Mouse (Mus musculus) CH12.LX (cell line): ENCODE measurements around the gene Anxa11. TPM values are rescaled to one million over a fixed set of nuclear protein-coding genes. Genes with fewer than 3 reads are reported as not detected.

Source experiments
- DNase-seq: peaks from one replicate; pipeline ENCODE4 v3.0.0-alpha.2; 2013; ENCODE audit errors: extremely low read depth
- H3K27ac ChIP-seq: 2 replicates; pipeline ENCODE4 v1.5.1; 2012; ENCODE audit warnings: low read depth, mild to moderate bottlenecking, control low read depth, moderate library complexity; ENCODE audit not compliant: insufficient read depth
- H3K27me3 ChIP-seq: replicated peaks from 2 replicates; pipeline ENCODE3; 2012; ENCODE audit warnings: inconsistent platforms
- H3K36me3 ChIP-seq, 2 experiments: replicated peaks in 1 of 2; 2 replicates each; pipeline versions ENCODE3 to v1.6.1; 2012; ENCODE audit warnings: inconsistent platforms in 1 of 2, low read length in 1 of 2, mild to moderate bottlenecking in 1 of 2, mixed read lengths in 1 of 2, moderate library complexity in 1 of 2; ENCODE audit not compliant: control insufficient read depth in 1 of 2, insufficient read depth in 1 of 2
- H3K4me1 ChIP-seq, 2 experiments: 2 replicates each; pipeline ENCODE4 v1.6.1; 2012; ENCODE audit warnings: inconsistent platforms in 1 of 2, moderate library complexity in 1 of 2; ENCODE audit not compliant: insufficient read depth in 2 of 2, control insufficient read depth in 1 of 2
- H3K4me2 ChIP-seq: 2 replicates; pipeline ENCODE4 v1.6.1; 2012; ENCODE audit warnings: low read depth, mild to moderate bottlenecking, control low read depth; ENCODE audit not compliant: poor library complexity, insufficient read depth, severe bottlenecking
- H3K4me3 ChIP-seq, 3 experiments: fragments of 150-350 bp in 1 of 3; sonication (generic) in 1 of 3; replicated peaks in 1 of 3; 2 replicates each; pipeline versions ENCODE3 to v1.5.1; 2011 to 2012; ENCODE audit warnings: low read depth in 2 of 3, low read length in 2 of 3, mild to moderate bottlenecking in 2 of 3, moderate library complexity in 2 of 3, control low read depth in 1 of 3, improper control_type of control experiment in 1 of 3, inconsistent platforms in 1 of 3, mixed read lengths in 1 of 3; ENCODE audit not compliant: poor library complexity in 1 of 3
- H3K79me2 ChIP-seq: replicated peaks from 2 replicates; pipeline ENCODE4 v1.6.1; 2012; ENCODE audit warnings: mild to moderate bottlenecking, moderate library complexity; ENCODE audit not compliant: control insufficient read depth, poor library complexity, insufficient read depth, severe bottlenecking; ENCODE audit errors: extremely low read depth
- H3K9ac ChIP-seq: 2 replicates; pipeline ENCODE4 v1.6.1; 2012; ENCODE audit warnings: low read depth, mild to moderate bottlenecking, control low read depth, moderate library complexity; ENCODE audit not compliant: insufficient read depth
- H3K9me3 ChIP-seq: replicated peaks from 2 replicates; pipeline ENCODE3; 2012; ENCODE audit warnings: low read length, inconsistent platforms, mixed read lengths
- BHLHE40 ChIP-seq: IDR thresholded peaks from 2 replicates; pipeline ENCODE4 v1.6.1; 2011; ENCODE audit warnings: mild to moderate bottlenecking, low read depth, low read length, improper control_type of control experiment
- CHD2 ChIP-seq: IDR thresholded peaks from 2 replicates; pipeline ENCODE4 v1.6.1; 2011; ENCODE audit warnings: low read length, improper control_type of control experiment
- CTCF ChIP-seq, 2 experiments: IDR thresholded peaks in 1 of 2; conservative IDR thresholded peaks in 1 of 2; 2 replicates each; pipeline ENCODE4 v1.5.1; 2011 to 2012; ENCODE audit warnings: low read depth in 2 of 2, low read length in 2 of 2, improper control_type of control experiment in 1 of 2, inconsistent platforms in 1 of 2, mild to moderate bottlenecking in 1 of 2, moderate library complexity in 1 of 2
- E2F4 ChIP-seq: IDR thresholded peaks from 2 replicates; pipeline ENCODE4 v1.6.1; 2011; ENCODE audit warnings: low read depth, low read length, improper control_type of control experiment; ENCODE audit not compliant: insufficient replicate concordance
- ELF1 ChIP-seq: IDR thresholded peaks from 2 replicates; pipeline ENCODE4 v1.6.1; 2014; ENCODE audit warnings: low read depth, mild to moderate bottlenecking, inconsistent platforms, low read length, improper control_type of control experiment
- ETS1 ChIP-seq: conservative IDR thresholded peaks from 2 replicates; pipeline ENCODE4 v1.6.1; 2012; ENCODE audit warnings: low read depth, mild to moderate bottlenecking, inconsistent platforms, low read length, improper control_type of control experiment, moderate library complexity
- GABPA ChIP-seq: IDR thresholded peaks from 2 replicates; pipeline ENCODE4 v1.6.1; 2012; ENCODE audit warnings: low read depth, low read length, improper control_type of control experiment, inconsistent platforms; ENCODE audit not compliant: insufficient replicate concordance
- HCFC1 ChIP-seq: IDR thresholded peaks from 2 replicates; pipeline ENCODE4 v1.6.1; 2012; ENCODE audit warnings: low read depth, mild to moderate bottlenecking, inconsistent platforms, low read length, improper control_type of control experiment
- IRF4 ChIP-seq: IDR thresholded peaks from 2 replicates; pipeline ENCODE4 v1.6.1; 2014; ENCODE audit warnings: low read depth, mild to moderate bottlenecking, inconsistent platforms, low read length, improper control_type of control experiment
- KAT2A ChIP-seq: IDR thresholded peaks from 2 replicates; pipeline ENCODE4 v1.6.1; 2012; ENCODE audit warnings: low read length, improper control_type of control experiment, inconsistent platforms; ENCODE audit not compliant: insufficient replicate concordance
- MAFK ChIP-seq: IDR thresholded peaks from 2 replicates; pipeline ENCODE4 v1.6.1; 2011; ENCODE audit warnings: low read length, improper control_type of control experiment; ENCODE audit not compliant: insufficient replicate concordance
- MAX ChIP-seq: IDR thresholded peaks from 2 replicates; pipeline ENCODE4 v1.6.1; 2011; ENCODE audit warnings: low read length, improper control_type of control experiment
- MEF2A ChIP-seq: IDR thresholded peaks from 2 replicates; pipeline ENCODE4 v1.6.1; 2014; ENCODE audit warnings: low read depth, mild to moderate bottlenecking, inconsistent platforms, low read length, improper control_type of control experiment, borderline replicate concordance
- MXI1 ChIP-seq: IDR thresholded peaks from 2 replicates; pipeline ENCODE4 v1.6.1; 2011; ENCODE audit warnings: mild to moderate bottlenecking, low read depth, low read length, improper control_type of control experiment
- MYC ChIP-seq: IDR thresholded peaks from 2 replicates; pipeline ENCODE4 v1.6.1; 2011; ENCODE audit warnings: low read depth, mild to moderate bottlenecking, improper control_type of control experiment, low read length
- NELFE ChIP-seq: IDR thresholded peaks from 2 replicates; pipeline ENCODE4 v1.6.1; 2011; ENCODE audit warnings: low read depth, low read length, improper control_type of control experiment
- NRF1 ChIP-seq: IDR thresholded peaks from 2 replicates; pipeline ENCODE4 v1.6.1; 2014; ENCODE audit warnings: low read depth, mild to moderate bottlenecking, inconsistent platforms, low read length, improper control_type of control experiment, moderate library complexity
- RCOR1 ChIP-seq: conservative IDR thresholded peaks from 2 replicates; pipeline ENCODE4 v1.6.1; 2012; ENCODE audit warnings: low read depth, mild to moderate bottlenecking, inconsistent platforms, low read length, improper control_type of control experiment
- SIN3A ChIP-seq: IDR thresholded peaks from 2 replicates; pipeline ENCODE4 v1.6.1; 2012; ENCODE audit warnings: low read length, improper control_type of control experiment, inconsistent platforms
- SMC3 ChIP-seq: IDR thresholded peaks from 2 replicates; pipeline ENCODE4 v1.6.1; 2011; ENCODE audit warnings: low read depth, low read length, improper control_type of control experiment
- TBP ChIP-seq: conservative IDR thresholded peaks from 2 replicates; pipeline ENCODE4 v1.6.1; 2011; ENCODE audit warnings: low read depth, low read length, improper control_type of control experiment
- USF1 ChIP-seq: IDR thresholded peaks from 2 replicates; pipeline ENCODE4 v1.6.1; 2014; ENCODE audit warnings: low read depth, mild to moderate bottlenecking, inconsistent platforms, low read length, improper control_type of control experiment
- USF2 ChIP-seq: conservative IDR thresholded peaks from 2 replicates; pipeline ENCODE4 v1.6.1; 2011; ENCODE audit warnings: low read depth, low read length, improper control_type of control experiment
- ZC3H11A ChIP-seq: IDR thresholded peaks from 2 replicates; pipeline ENCODE4 v1.6.1; 2012; ENCODE audit warnings: low read depth, mild to moderate bottlenecking, inconsistent platforms, low read length, improper control_type of control experiment
- ZKSCAN1 ChIP-seq: IDR thresholded peaks from 2 replicates; pipeline ENCODE4 v1.6.1; 2012; ENCODE audit warnings: low read depth, inconsistent platforms, low read length, improper control_type of control experiment, borderline replicate concordance
- ZMIZ1 ChIP-seq: IDR thresholded peaks from 2 replicates; pipeline ENCODE4 v1.6.1; 2012; ENCODE audit warnings: low read depth, mild to moderate bottlenecking, inconsistent platforms, low read length, improper control_type of control experiment
- ZNF384 ChIP-seq: IDR thresholded peaks from 2 replicates; pipeline ENCODE4 v1.6.1; 2012; ENCODE audit warnings: low read depth, low read length, improper control_type of control experiment, inconsistent platforms
- dilution Hi-C: fragments of 300-500 bp; cut with MboI; formaldehyde crosslinking; loops from 2 replicates; pipeline ENCODE4 v1.14.3; 2020; ENCODE audit warnings: low sequenced_read_pairs; ENCODE audit not compliant: extremely low pct_unique_long_range_greater_than_20kb, extremely low pct_ligation_motif_present
- in situ Hi-C: fragments of 300-500 bp; cut with MboI; formaldehyde crosslinking; loops from 3 replicates; pipeline ENCODE4 v1.14.3; 2019; ENCODE audit warnings: low sequenced_read_pairs, low pct_ligation_motif_present, low pct_unique_long_range_greater_than_20kb, mixed read lengths
- polyA plus RNA-seq: library from polyadenylated mRNA; unstranded; fragments of >175 nt; gene quantifications from 2 replicates; pipeline ENCODE4 v1.2.1, GENCODE M21; 2012; ENCODE audit warnings: low read depth; ENCODE audit not compliant: insufficient read length
- total RNA-seq, 2 experiments: library from RNA; depleted of rRNA; stranded (reverse); fragments of 300-350 nt in 1 of 2; fragments of >200 nt in 1 of 2; gene quantifications; 2 replicates each; pipeline ENCODE4 v1.2.3; 2012 to 2014

Anxa11 gene
- total and polyA plus RNA-seq, 3 experiments = 5.0 to 35.0 (median 8.4) TPM

- TF ChIP-seq ZMIZ1 (no peak), ZC3H11A (no peak), HCFC1 (no peak), CHD2 (no peak), KAT2A (no peak), SMC3 (peak; percentile 65), RCOR1 (no peak), MEF2A (peak; percentile 90), IRF4 (no peak), MAFK (no peak), E2F4 (no peak), USF2 (no peak), ZNF384 (no peak), TBP (no peak), CTCF (conservative IDR thresholded peaks at IDR 0.05 in 1 of 2, IDR thresholded peaks at IDR 0.05 in 1 of 2; ENCODE audit: low read depth in 2 of 2, low read length in 2 of 2) (peak; percentile 71 to 78)
Measured at GRCm38 (mm10) chr14:25832301-25832700, 9.7 kb upstream of the Anxa11 start (continued).

DNA sequence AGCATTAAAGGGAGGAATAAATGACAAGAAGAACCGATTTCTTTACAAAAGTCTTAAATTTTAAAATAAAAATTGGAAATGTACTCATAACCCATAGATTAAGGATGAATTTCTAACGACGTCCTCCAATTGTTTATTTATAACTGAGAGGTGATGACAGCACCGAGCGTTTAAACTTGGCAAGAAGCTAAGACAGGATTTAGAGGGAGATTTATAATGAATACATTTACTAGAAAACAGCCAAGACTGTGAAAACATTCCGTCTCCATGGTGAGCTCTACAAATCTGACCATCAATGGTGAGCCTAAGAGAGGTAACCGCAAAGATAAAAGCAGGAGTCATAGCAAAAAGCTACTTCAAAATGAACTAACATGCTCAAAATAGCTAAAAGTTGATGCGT is 3.5 kb upstream of the Anxa11 start:
- H3K27me3 ChIP-seq = no peaks in the 10 kb centered on the region
- in situ Hi-C loops = no loop called here
- TF ChIP-seq IRF4 (no peak), CTCF (conservative IDR thresholded peaks at IDR 0.05 in 1 of 2, IDR thresholded peaks at IDR 0.05 in 1 of 2; ENCODE audit: low read depth in 2 of 2, low read length in 2 of 2) (no peak), GABPA (no peak), CHD2 (no peak), SIN3A (no peak)
- TF ChIP-seq, all 38 proteins: peak for 0
- dilution Hi-C loops = no loop called here
- Histone ChIP-seq H3K79me2 (no peaks in the 10 kb centered on the region), H3K27ac (no peak overlapping the region), H3K9me3 (no peaks in the 10 kb centered on the region), H3K4me3 (no peak overlapping the region), H3K9ac (no peak overlapping the region), H3K4me2 (no peak overlapping the region), H3K36me3 (no peaks in the 10 kb centered on the region), H3K4me1 (peaks cover 4 to 16% of the 10 kb centered on the region in 2 experiments)
- DNase-seq = no peak

GRCm38 (mm10) chr14:25839791-25840190 is 2.2 kb upstream of the Anxa11 start:
- TF ChIP-seq ELF1 (no peak), MXI1 (no peak), ZC3H11A (no peak), E2F4 (no peak), MEF2A (no peak), NELFE (no peak), RCOR1 (no peak), MYC (no peak), ETS1 (no peak), MAX (no peak), USF2 (no peak), NRF1 (no peak), BHLHE40 (no peak), CHD2 (no peak), ZKSCAN1 (no peak), USF1 (no peak)
- no peak for DNase-seq
- Histone ChIP-seq H3K79me2 (no peaks in the 10 kb centered on the region), H3K27me3 (no peaks in the 10 kb centered on the region), H3K4me1 (peaks cover 4 to 16% of the 10 kb centered on the region in 2 experiments), H3K9me3 (no peaks in the 10 kb centered on the region), H3K9ac (no peak overlapping the region), H3K4me2 (no peak overlapping the region), H3K36me3 (peaks cover 0 to 3% of the 10 kb centered on the region in 2 experiments), H3K4me3 (no peak overlapping the region), H3K27ac (no peak overlapping the region)
- in situ Hi-C loops = no loop called here
- dilution Hi-C loops = no loop called here
